Mouse (Mus musculus): ENCODE results near the gene Mdp1.

The Mdp1 gene

DNA sequence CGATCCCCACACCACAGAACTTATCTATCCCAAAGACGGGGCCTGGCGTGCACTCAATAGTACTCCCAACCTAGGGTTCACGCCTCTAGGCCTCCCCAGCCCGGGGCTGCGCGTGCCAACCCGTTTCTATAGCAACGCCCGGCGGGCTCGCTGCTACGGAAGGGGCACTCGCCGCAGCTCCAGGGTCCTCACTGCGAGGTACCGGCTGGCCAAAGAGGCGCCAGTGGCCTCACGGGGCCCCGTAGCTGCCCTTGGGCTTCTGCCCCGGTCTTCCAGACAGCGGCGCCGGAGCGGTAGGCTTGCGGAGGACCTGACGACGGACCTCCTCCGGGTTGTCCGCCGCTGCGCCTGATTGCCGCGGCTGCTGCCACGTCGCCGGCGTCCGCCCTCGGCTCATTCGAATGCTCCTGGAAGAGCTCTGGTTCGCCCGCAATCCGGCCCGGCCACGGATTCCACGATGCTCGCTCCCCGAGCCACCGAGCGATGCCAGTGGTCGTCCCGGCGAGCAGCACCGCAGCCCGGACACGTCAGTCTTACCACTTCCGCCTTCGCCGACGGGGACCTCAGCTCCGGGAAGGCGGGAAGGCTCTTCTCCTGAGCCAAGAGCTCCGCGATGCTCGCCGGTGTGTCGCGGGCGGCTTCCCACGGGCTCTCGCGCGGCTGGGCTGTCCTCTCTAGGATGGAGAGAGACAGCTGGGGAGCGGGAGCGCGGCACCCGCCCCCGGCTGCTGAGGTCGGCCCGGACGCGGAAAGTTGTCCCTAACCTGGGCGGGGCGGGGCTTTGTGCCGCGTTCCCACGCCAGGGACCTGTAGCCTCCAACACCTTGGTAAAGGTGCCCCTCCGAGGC lies 17.0 kb downstream of the Mdp1 start, which contains the start of gene Tm9sf1:
Gene Tm9sf1, minus strand, starts transcription at position 747 of the 848 bp plus-strand sequence.
- in situ Hi-C loops (cut with MboI, MseI) = no loop called here

- in situ Hi-C loops (cut with MboI, MseI) = no loop called here
Observed at GRCm38 (mm10) chr14:55642679-55643059, 17.6 kb downstream of the Mdp1 start.

GRCm38 (mm10) chr14:55641291-55641690 lies 19.0 kb downstream of the Mdp1 start:
- in situ Hi-C loops (cut with MboI, MseI) = no loop called here

- in situ Hi-C loops (cut with MboI, MseI) = no loop called here
Observed at GRCm38 (mm10) chr14:55640816-55641215, 19.5 kb downstream of the Mdp1 start.

- in situ Hi-C loops (cut with MboI, MseI) = no loop called here
Observed at GRCm38 (mm10) chr14:55637795-55638194, 22.5 kb downstream of the Mdp1 start, which contains the start of gene Gm49378. Gm49378 (minus strand) TSS chr14:55637895.

- in situ Hi-C loops (cut with MboI, MseI) = no loop called here
Observed at GRCm38 (mm10) chr14:55635523-55636007, 24.7 kb downstream of the Mdp1 start, which contains the start of gene Ipo4. Ipo4 (minus strand) TSS chr14:55635957.

- in situ Hi-C loops (cut with MboI, MseI) = no loop called here
Observed at GRCm38 (mm10) chr14:55634874-55635522, 25.3 kb downstream of the Mdp1 start.

GRCm38 (mm10) chr14:55629312-55629711 lies 31.0 kb downstream of the Mdp1 start:
- in situ Hi-C loops (cut with MboI, MseI) = no loop called here

DNA sequence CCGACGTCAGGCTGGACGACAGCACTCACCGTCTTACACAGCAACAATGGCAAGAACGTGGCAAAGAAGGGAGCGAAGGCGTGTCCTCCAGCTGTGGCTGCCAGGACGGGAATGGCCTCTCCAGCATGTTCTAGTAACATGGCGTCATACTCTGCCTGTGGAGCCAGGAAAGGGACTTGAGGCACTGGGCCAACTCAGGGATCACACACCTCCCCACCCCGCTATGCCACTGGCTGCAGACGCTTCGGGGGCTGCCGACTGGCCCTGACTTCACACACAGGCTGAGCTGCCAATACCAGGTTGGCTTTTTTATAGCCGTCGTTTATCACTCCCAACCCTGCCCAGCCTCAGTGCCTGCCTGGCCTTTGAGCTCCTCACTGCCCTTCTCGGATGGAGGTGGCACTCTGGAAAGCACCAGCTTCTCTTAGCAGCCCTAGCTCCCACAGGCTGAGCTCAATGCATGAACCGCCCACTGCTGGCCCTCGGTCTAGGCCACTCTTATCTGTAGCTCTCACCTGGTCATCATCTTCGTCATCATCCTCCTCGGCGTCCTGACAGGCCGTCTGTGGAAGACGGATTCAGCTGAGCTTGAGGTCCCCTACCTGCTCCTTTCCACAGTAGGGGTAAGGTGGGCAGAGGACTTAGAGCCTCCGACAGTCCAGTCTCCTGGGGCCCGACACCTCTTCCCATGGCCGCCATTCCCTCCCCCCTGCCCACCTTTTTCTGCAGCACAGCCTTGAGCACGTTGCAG lies 32.1 kb downstream of the Mdp1 start:
- in situ Hi-C loops (cut with MboI, MseI) = no loop called here

DNA sequence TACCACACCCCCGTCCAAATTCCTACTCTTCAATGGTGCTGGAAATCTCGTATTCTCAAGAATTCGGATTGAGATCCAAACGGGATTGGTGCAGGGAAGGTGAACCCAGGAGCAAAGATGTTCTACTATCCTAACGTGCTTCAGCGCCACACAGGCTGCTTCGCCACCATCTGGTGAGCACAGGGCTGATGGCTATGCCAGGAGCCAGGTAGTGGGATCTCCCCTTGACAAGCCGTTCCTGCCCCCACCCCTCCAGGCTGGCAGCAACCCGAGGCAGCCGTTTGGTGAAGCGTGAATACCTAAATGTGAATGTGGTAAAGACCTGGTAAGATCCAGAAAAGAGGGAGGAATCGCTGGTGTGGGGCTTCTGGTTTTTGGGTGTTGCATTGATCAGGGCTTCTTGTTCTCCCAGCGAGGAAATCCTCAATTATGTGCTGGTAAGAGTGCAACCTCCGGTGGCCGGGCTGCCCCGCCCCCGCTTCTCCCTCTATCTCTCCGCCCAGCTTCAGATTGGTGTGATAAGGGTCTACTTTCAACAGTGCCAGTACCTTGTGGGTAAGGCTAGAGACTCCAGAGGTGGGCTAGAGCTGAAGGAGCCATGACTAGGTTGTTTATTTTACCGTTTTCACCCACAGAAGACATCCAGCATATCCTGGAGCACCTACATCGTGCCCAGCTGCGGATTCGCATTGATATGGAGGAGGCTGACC lies 41.7 kb downstream of the Mdp1 start:
- in situ Hi-C loops (cut with MboI, MseI) = no loop called here

- in situ Hi-C loops (cut with MboI, MseI) = no loop called here
Observed at GRCm38 (mm10) chr14:55617822-55618221, 42.5 kb downstream of the Mdp1 start, which contains the start of gene Rec8. Rec8 (plus strand) TSS chr14:55618037.

DNA sequence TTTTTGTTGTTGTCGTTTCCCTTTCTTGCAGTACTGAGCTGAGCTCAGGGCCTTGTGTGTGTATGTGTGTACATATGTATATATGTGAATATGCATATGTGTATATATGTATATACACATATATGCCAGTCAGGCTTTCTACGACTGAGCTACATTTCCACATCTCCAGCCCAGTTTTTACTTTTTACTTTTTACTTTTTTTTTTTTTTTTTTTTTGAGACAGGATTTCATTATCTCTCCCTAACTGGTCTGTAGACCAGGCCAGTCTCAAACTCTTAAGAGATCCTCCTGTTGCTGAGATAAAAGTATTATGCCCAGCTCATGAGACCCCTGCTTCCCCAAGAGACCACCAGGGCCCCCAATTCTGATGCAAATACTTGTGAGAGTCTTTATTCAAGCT lies 43.5 kb downstream of the Mdp1 start:
- in situ Hi-C loops (cut with MboI, MseI) = no loop called here

GRCm38 (mm10) chr14:55615876-55616275 lies 44.4 kb downstream of the Mdp1 start:
- in situ Hi-C loops (cut with MboI, MseI) = no loop called here

GRCm38 (mm10) chr14:55614565-55615178 lies 45.6 kb downstream of the Mdp1 start:
- in situ Hi-C loops (cut with MboI, MseI) = no loop called here

DNA sequence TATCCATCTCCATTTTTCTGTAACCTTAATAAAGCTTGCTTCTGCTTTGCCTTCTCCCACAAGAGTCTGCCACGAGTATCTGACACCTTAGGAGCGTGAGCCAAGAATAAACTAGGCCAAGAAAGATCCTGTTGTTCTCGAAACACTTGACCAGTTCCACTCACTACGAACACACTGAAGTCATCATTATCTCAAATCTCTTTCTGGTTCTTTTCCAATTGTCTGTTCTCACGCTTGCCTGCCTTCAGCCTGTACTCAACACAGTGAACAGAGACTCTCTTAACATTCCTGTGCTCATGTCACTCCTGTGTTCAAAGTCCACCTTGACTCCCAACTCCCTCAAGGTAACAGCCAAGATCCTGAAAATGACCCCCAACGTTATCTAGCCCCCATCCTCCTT lies 47.0 kb downstream of the Mdp1 start:
- in situ Hi-C loops (cut with MboI, MseI) = no loop called here

GRCm38 (mm10) chr14:55608339-55608738 lies 52.0 kb downstream of the Mdp1 start:
- in situ Hi-C loops (cut with MboI, MseI) = no loop called here
